Mouse (Mus musculus) midbrain, embryonic 10.5 days (tissue): Measurements from ENCODE around the gene Phlda1. TPM values are rescaled to one million over a fixed set of nuclear protein-coding genes. Genes with fewer than 3 reads are reported as not detected.

ENCODE experiments used
- DNase-seq: peaks from one replicate; pipeline ENCODE4 v3.0.0-alpha.2; 2017; ENCODE audit warnings: low spot score
- H3K27ac ChIP-seq: fragments of 300-500 bp; sonication (generic); replicated peaks from 2 replicates; pipeline ENCODE4 v1.5.1; 2016; ENCODE audit warnings: mild to moderate bottlenecking
- H3K27me3 ChIP-seq: fragments of 300-500 bp; sonication (generic); 2 replicates; pipeline ENCODE4 v1.6.1; 2016; ENCODE audit warnings: low read depth, mild to moderate bottlenecking; ENCODE audit not compliant: poor library complexity, severe bottlenecking
- H3K36me3 ChIP-seq: fragments of 300-500 bp; sonication (generic); 2 replicates; pipeline ENCODE4 v1.6.1; 2016; ENCODE audit warnings: mild to moderate bottlenecking, moderate library complexity
- H3K4me1 ChIP-seq: fragments of 300-500 bp; sonication (generic); 2 replicates; pipeline ENCODE4 v1.6.1; 2016
- H3K4me3 ChIP-seq: fragments of 300-500 bp; sonication (generic); 2 replicates; pipeline ENCODE4 v1.5.1; 2016; ENCODE audit warnings: mild to moderate bottlenecking, moderate library complexity
- H3K9me3 ChIP-seq: fragments of 300-500 bp; sonication (generic); replicated peaks from 2 replicates; pipeline ENCODE4 v1.6.1; 2016; ENCODE audit warnings: mild to moderate bottlenecking
- WGBS: fragments of 180-500 bp; shearing (Covaris S2); methylation state at CpG from one replicate; pipeline ENCODE4 v1.1.7; 2016; 5-methylcytosine and 5-hydroxymethylcytosine counted together
- polyA plus RNA-seq: library from polyadenylated mRNA; unstranded; fragments of >200 nt; fragmentation: Nextera tagmentation; extraction: Ambion mirVana; gene quantifications from 2 replicates; pipeline ENCODE4 v1.2.1, GENCODE M21; 2016

Gene Phlda1
- polyA plus RNA-seq: 15.1 and 17.3 TPM in 2 replicates

DNA sequence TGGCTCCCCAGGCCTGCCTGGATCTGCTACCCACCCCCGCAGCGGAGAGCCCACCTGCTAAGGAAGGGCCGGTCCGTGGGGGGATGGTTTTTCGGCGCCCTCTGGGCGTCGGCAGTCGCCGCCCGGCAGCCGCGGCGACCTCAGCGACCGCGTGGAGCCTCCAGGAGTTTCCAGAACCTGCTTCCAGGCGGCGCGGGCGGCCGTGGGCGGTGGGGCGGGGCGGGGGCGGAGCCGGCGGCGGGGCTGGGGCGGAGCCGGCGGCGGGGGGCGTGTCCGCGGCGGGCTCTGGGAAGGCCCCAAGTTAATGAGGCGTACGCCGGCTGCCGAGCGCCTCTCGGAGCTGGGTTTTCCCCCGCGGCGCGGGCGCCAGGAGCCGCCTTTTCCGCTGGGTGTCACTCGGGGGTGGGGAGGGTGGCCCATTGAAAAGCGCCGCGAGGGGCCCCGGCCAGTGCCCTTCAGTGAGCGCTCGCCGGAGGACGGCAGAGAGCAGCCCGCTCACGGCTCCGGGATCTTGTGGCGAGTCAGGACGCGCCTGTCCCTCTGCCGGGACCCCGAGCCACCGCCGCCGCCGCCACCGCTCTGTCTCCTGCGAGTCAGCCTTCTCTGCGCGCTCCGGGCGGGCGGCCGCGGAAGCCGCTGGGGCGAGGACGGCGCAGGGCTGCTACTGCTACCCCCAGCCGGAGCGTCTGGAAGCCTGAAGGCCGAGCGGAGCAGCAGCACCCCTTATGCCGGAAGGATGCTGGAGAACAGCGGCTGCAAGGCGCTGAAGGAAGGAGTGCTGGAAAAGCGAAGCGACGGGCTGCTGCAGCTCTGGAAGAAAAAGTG is at the start of gene Phlda1:
Gene Phlda1, plus strand, starts transcription at position 186 of the 825 bp plus-strand sequence.
- no peaks in the 10 kb centered on the region for H3K36me3 ChIP-seq
- under 1% methylated on average over 93 of the region's 94 CpGs for WGBS
- DNase-seq: peak; percentile 93
- 0 out of 2 replicates have a peak, but pooled peaks cover 17% of the 10 kb centered on the region for H3K27me3 ChIP-seq
- peak within 1 kb of the TSS; percentile 87 for H3K4me3 ChIP-seq
- no peaks in the 10 kb centered on the region for H3K9me3 ChIP-seq
- peak within 1 kb of the TSS; percentile 92 for H3K27ac ChIP-seq
- H3K4me1 ChIP-seq: peaks cover 63% of the 10 kb centered on the region

DNA sequence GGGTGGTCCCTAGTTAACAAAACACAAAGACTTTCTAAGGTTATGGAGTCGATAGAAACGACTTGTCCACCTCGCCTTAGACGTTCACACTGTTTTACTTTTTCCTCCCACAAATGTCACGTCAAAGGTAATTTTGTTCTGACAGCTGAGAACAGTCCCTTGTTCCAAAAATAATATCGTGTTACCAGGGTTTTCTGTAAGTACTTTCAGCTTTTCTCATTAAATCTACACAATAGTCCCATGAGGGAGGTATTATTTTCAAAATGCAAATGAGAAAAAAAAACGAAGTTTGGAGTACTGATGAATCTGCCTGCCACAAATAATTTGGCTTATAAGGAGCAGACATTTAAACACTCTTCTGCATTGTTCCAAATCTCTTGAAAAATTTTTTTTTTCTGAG is 48.0 kb upstream of the Phlda1 start:
- 84% methylated on average over 7 of the region's 7 CpGs for WGBS
- Histone ChIP-seq H3K27me3 (no peaks in the 10 kb centered on the region), H3K4me3 (no peak overlapping the region), H3K36me3 (no peaks in the 10 kb centered on the region), H3K9me3 (no peaks in the 10 kb centered on the region), H3K4me1 (peaks cover 20% of the 10 kb centered on the region), H3K27ac (no peak overlapping the region)
- no peak for DNase-seq

DNA sequence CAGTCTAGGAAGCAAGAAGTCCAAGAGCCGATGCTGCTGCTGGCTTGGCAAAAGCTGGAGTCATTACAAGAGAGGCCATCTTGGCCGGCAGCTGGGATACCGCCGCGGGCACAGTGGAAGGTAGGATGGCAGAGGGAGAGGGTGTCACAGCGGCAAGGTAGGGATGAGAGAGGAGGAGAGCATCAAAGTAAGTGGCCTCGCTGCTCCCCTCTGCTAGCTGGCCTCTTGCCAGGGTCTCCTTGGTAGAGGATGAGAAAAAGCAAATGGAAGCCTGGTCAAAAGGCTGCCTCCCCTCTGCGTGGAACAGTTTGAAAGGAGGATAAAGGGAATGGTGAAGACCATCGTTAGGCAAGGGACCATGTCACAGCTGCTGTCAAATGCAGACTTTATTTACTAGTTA is 47.0 kb upstream of the Phlda1 start:
- no peaks in the 10 kb centered on the region for H3K27me3 ChIP-seq
- peaks cover 20% of the 10 kb centered on the region for H3K4me1 ChIP-seq
- no peak overlapping the region for H3K4me3 ChIP-seq
- H3K9me3 ChIP-seq: no peaks in the 10 kb centered on the region
- no peak overlapping the region for H3K27ac ChIP-seq
- WGBS: 87% methylated on average over 9 of the region's 9 CpGs
- no peak for DNase-seq
- H3K36me3 ChIP-seq: no peaks in the 10 kb centered on the region

DNA sequence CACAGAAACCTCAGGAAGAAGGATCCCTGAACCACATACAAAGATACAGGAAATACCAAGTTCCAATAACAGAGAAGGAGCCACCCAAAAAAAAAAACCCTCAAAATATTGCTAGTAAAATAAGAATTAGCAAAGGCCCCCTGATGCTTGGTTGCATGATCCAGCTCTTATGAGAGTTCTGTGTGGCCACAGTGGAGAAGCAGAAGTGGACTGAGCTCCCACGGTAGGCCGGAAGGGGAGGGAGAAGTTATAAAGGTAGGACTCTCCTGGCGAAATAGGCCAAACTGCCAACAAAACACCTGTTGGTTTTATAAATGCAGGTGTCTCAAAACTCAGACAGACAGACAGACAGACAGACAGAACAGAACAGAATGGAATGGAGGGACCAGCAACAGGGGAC is 46.2 kb upstream of the Phlda1 start:
- H3K27me3 ChIP-seq: no peaks in the 10 kb centered on the region
- WGBS: 84% methylated on average over 3 of the region's 3 CpGs
- no peaks in the 10 kb centered on the region for H3K9me3 ChIP-seq
- peaks cover 20% of the 10 kb centered on the region for H3K4me1 ChIP-seq
- H3K27ac ChIP-seq: no peak overlapping the region
- H3K4me3 ChIP-seq: no peak overlapping the region
- no peaks in the 10 kb centered on the region for H3K36me3 ChIP-seq
- DNase-seq: no peak

DNA sequence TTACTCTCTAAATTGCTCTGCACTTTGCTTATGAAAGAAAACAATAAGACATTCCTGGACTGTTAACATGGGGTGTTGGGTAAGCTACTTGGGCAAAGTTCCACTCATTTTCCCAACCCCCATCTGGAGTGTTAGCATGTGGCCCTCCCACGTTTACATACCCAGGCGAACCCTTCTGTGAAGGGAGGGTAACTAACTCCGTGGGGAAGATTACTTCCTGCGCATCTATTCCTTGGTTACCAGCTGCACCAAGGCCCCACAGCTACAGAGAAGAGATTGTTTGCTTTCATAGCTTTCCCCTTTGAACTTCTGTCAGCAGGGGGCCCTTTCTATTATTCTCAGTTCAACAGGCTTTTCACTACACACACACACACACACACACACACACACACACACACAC is 45.7 kb upstream of the Phlda1 start:
- Histone ChIP-seq H3K36me3 (no peaks in the 10 kb centered on the region), H3K4me1 (peaks cover 20% of the 10 kb centered on the region), H3K27me3 (no peaks in the 10 kb centered on the region), H3K27ac (peak overlapping the region; percentile 23; the same call in 1 of the 2 replicates), H3K4me3 (no peak overlapping the region), H3K9me3 (no peaks in the 10 kb centered on the region)
- DNase-seq: peak; percentile 45
- WGBS: 20% methylated on average over 4 of the region's 4 CpGs

DNA sequence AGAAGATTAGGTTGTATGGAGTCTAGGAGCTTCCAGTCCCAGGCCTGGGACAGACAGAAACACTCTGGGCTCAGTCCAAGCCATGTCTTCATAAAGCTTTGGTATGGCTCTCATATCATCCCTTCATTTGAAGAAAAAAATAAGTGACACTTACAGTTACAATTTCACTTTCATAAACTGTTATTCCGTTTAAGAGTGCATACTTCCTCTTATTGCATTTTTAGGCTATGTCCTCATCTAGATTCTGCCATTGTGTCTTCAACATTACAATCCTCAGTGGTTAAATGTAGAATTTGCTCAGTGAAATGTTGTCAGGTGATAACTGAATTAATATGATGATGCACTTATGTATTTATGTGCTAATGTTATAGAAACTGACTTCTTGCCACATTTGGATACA is 41.3 kb upstream of the Phlda1 start:
- Histone ChIP-seq H3K9me3 (no peaks in the 10 kb centered on the region), H3K4me3 (no peak overlapping the region), H3K4me1 (peaks cover 9% of the 10 kb centered on the region), H3K27ac (no peak overlapping the region), H3K36me3 (no peaks in the 10 kb centered on the region), H3K27me3 (no peaks in the 10 kb centered on the region)
- WGBS: 85% methylated on average over 1 of the region's 1 CpGs
- no peak for DNase-seq

DNA sequence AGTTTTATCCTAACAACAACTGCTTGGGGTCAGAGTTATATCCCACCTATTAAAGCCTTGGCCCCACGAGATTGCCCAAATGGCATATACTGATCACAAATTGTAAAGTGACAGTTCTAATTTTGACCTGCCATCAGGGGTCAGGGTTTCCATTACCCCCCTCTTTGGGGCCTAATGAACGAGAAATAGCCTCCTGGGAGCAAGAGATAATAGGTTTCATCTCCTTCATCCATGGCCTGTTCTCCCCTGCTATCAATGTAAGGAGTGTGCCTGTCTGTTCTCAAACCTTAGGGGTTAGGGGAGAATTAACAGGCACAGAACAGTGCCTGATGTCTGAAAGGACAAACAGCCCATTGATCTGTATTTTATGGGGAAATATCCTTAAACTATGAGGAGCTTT is 40.7 kb upstream of the Phlda1 start:
- no peak overlapping the region for H3K4me3 ChIP-seq
- WGBS: 62% methylated on average over 2 of the region's 2 CpGs
- no peak overlapping the region for H3K27ac ChIP-seq
- H3K4me1 ChIP-seq: peaks cover 3% of the 10 kb centered on the region
- no peaks in the 10 kb centered on the region for H3K9me3 ChIP-seq
- no peaks in the 10 kb centered on the region for H3K36me3 ChIP-seq
- no peak for DNase-seq
- H3K27me3 ChIP-seq: no peaks in the 10 kb centered on the region

DNA sequence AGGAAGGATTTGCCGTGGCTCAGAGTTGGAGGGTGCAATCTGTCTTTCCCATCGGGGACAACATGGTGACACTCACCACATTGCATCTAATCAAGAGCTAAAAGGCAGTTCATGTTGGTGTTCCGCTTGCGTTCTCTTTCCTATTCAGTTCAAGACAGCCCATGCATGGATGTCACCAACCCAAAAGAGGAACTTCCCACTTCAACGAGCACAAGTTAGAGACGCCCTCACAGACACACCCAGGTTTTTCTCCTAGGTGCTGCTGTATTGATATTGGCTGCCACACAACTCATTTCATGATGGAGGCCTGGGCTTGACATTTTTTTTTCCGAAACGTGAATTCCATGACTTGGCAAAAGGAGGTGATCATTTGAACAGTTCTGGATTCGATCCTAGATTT is 34.9 kb upstream of the Phlda1 start:
- H3K4me1 ChIP-seq: peaks cover 35% of the 10 kb centered on the region
- 82% methylated on average over 9 of the region's 9 CpGs for WGBS
- H3K27me3 ChIP-seq: no peaks in the 10 kb centered on the region
- no peaks in the 10 kb centered on the region for H3K9me3 ChIP-seq
- no peak for DNase-seq
- no peak overlapping the region for H3K27ac ChIP-seq
- H3K36me3 ChIP-seq: peaks cover 11% of the 10 kb centered on the region
- H3K4me3 ChIP-seq: no peak overlapping the region

DNA sequence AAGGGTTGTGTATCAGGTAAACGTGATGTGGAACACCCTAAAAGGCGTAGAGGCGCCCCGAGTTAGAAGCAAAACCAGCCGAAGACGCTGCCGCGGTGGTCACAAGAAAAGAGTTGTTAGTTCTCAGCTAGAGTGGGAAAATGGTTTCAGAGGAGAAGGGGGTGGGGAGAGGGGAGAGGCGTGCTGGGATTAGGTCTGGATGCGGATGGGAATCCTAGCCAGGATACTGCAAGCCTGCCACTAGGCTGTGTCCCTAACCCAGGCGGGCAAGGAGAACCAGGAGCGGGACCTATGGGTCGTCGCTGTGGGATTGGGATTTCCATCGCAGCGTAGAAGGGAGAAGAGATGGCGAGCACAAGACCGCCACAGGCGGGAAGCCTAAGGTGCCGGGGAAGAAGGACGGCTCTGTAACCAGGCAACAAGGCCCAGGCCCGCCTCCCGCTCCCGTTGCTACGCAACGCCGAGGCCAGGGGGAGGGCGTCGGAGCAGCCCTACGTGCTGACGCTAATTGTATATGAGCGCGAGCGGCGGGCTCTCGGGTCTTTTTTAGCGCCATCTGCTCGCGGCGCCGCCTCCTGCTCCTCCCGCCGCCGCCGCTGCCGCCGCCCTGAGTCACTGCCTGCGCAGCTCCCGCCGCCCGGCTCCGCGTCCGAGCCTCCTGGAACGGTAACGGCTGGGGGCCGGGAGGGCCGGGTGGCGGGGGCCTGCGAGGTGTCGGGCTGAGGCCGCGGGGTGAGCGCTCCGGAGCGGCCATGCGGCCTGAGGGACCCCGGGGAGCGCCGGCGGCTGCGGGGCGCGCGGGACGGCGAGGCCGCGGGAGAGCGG is 33.2 kb upstream of the Phlda1 start, which contains the start of gene Nap1l1:
Gene Nap1l1, plus strand, starts transcription at position 538 of the 825 bp plus-strand sequence.
- DNase-seq: peak; percentile 99
- under 1% methylated on average over 78 of the region's 80 CpGs for WGBS
- peaks cover 25% of the 10 kb centered on the region for H3K36me3 ChIP-seq
- H3K4me1 ChIP-seq: peaks cover 52% of the 10 kb centered on the region
- no peaks in the 10 kb centered on the region for H3K9me3 ChIP-seq
- no peaks in the 10 kb centered on the region for H3K27me3 ChIP-seq
- peak within 1 kb of the TSS; percentile 97 for H3K4me3 ChIP-seq
- H3K27ac ChIP-seq: peak within 1 kb of the TSS; percentile 100

DNA sequence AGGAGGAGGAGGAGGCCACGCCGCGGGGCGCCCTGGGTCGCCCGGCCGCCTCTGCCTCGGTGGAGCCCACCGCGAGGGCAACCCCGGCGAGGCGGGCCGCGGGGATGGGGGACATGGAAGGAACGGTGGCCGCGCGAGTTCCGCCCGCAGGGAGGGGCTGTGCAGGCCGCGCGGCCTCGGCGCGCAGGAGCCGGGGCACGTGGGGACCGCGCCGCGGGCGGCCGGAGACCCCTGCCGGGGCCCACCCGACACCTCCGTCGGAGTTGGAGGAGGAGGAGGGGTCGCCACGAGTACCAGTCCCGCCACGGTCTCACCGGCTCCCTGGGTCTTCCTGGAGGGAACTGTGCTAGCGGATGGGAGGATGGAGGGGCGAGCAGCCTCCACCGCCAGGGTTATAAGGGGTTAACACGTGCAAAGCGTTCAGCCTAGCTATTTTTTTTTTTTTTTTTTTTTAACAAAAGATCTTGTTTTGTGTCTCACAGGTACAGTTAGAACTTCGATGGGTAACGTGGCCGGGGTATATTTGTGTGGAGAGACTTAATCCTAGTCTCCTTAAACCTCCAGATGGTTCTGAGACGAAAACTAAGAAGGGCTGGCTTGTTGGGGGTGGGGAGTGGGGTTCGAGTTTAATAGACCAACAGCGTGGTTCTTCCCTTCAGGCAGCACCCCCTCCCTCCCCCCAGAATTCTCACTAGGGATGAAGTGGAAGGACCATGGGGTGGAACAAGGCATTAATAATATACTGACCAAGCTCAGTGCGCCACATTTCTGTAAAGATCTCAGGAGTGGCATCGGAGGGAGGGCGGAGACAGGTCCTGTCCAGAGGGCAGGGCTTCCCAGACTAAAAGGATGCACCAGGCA is 32.3 kb upstream of the Phlda1 start:
- WGBS: under 1% methylated on average over 55 of the region's 58 CpGs
- DNase-seq: peak; percentile 77
- H3K27me3 ChIP-seq: no peaks in the 10 kb centered on the region
- peak overlapping the region; percentile 97 for H3K4me3 ChIP-seq
- peaks cover 31% of the 10 kb centered on the region for H3K36me3 ChIP-seq
- peaks cover 56% of the 10 kb centered on the region for H3K4me1 ChIP-seq
- H3K9me3 ChIP-seq: no peaks in the 10 kb centered on the region
- peak overlapping the region; percentile 100 for H3K27ac ChIP-seq

DNA sequence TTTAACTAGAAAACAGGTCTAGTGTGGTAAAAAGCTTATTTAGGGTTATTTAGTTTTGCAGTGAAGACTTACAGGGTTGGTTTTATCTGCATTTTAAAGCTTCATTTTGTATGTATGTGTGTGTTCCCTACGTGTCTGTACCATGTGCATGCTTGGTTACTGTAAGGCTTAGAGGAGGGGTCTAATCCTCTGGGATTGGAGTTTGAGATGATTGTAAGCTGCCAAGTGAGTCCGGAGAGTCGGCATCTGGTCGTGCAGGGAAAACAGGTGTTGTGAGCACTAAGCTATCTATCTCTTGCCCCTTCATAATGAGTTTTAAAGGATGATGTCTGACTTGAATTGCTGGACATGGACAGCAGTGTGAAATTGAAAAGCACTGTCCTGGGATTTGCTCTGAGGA is 29.8 kb upstream of the Phlda1 start:
- H3K9me3 ChIP-seq: no peaks in the 10 kb centered on the region
- H3K4me3 ChIP-seq: peak overlapping the region; percentile 97
- DNase-seq: no peak
- H3K36me3 ChIP-seq: peaks cover 51% of the 10 kb centered on the region
- WGBS: 72% methylated on average over 4 of the region's 4 CpGs
- H3K27me3 ChIP-seq: no peaks in the 10 kb centered on the region
- H3K27ac ChIP-seq: no peak overlapping the region
- H3K4me1 ChIP-seq: peaks cover 68% of the 10 kb centered on the region

DNA sequence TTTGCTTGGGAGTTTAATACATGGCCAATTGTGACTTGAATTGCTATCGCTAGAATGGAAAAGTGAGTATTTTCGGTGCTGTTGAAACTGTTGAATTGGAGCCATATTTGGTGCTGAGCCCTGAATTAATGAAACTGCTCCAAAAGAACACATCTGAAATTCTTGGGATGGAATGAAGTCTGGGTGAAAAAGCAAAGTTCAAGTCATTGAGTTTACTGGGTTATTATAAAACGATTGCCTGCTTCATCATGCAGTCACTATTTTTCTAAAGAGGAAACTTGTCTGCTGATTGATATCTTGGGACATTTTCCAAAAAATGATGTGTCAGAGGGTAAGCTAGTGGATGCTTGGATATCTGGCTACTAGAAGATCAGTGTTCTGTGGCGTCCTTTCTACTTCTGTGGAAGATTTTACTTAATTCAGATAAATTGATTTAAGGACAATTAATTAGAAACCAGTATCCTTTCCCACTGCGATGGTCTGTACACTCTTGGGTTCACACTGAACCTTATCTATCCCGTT is 29.0 kb upstream of the Phlda1 start:
- no peak for DNase-seq
- H3K36me3 ChIP-seq: peaks cover 58% of the 10 kb centered on the region
- no peaks in the 10 kb centered on the region for H3K27me3 ChIP-seq
- peaks cover 63% of the 10 kb centered on the region for H3K4me1 ChIP-seq
- no peak overlapping the region for H3K27ac ChIP-seq
- 89% methylated on average over 6 of the region's 6 CpGs for WGBS
- peak overlapping the region; percentile 97; the same call in 1 of the 2 replicates for H3K4me3 ChIP-seq
- H3K9me3 ChIP-seq: no peaks in the 10 kb centered on the region
